Mouse (Mus musculus): ENCODE measurements at regions not wholly inside any gene's neighbourhood (a gene's known extent, or its start where the extent isn't known, plus 50 kb on each side); places are given as distances from the start of the nearest gene placed in this dataset.

DNA sequence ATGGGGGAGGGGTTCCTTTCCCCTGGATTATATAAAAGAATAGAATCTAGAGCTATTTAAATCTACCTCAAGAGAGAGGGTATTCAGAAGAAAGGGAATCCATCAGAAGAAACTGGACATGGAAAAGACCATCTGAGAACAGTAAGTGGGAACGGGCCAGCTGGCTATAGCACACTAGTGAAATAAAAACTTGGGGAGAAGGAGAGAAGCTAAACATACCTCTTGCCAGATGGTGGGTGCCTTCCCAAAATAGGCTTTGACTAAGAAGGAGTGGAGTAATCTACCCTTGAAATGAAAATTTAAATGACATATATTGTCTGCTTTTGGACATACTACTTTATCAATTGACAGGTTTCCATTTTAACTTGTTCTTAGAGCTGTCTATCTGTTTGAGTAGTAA, 657.6 kb downstream of the Inhba start:
- DNase-seq (ENCODE audit: low spot score in 2 of 2), result no peak

DNA sequence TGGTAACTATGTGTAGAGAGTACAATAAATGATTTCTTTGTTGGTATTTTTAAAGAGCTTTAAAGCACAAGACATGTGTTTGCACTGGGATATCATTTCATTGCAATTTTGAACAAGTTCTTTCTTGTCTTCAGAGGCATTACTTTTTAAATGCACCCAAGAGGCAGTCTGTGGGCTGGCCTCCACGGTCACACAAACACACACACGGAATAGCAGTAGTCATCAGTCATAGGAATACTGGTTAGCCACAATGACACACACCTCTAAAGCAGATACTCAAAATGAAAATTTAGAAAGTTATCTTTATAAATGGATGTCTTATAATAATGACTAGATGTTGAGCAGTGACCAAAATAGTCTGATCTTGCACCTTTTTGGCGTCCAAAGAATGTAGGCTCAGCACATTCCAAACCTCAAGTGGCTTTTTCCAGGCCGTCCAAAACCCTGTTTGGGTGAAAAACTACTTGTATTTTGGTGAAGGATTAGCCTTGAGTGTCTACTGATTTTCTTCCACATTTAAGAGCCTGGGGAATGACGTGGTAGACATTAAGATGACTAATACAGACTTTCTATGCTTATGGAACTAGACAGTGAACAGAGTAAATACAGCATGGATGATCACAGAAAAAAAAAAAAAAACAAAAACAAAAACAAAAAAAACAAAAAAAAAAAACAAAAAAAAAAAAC, 658.5 kb downstream of the Inhba start:
- DNase-seq (ENCODE audit: low spot score in 2 of 2), result no peak

DNA sequence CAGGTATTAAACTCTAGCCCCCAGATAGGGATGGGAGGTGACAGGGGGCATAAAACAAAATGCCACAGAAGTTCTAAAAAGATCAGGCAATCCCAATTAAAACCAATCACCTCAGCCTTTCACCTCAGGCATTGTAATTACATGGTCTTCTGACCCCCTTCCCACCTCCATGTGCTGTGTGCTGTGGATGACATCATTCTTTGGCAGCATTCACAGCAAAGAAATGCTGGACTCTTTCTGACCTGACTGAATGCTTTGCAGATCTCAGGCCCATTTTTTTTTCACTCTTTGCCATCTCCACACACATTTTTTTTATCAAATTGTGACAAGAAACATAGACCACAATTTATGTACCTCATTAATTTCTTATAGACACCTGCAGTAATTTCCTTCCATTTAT, 659.1 kb downstream of the Inhba start:
- no peak for DNase-seq (ENCODE audit: low spot score in 2 of 2)

DNA sequence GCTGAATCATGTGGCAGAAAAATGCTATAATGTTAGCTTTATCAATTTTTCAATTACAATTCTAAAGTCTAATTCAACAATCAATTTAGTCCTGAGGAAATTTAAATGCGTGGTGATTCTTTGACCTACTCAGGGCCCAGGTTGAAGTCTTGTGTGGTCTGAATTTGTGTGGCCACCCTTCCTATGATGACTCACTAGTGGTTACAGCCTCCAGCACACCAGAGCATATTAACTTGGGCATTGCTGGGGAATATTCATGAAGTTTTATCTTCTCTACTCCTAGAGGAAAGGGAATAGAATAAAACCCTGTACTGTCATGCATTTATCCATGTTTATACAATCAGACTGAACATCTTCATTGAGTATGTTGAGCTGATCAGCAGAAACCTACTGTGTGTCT, 665.2 kb downstream of the Inhba start:
- no peak for DNase-seq (ENCODE audit: low spot score in 2 of 2)

DNA sequence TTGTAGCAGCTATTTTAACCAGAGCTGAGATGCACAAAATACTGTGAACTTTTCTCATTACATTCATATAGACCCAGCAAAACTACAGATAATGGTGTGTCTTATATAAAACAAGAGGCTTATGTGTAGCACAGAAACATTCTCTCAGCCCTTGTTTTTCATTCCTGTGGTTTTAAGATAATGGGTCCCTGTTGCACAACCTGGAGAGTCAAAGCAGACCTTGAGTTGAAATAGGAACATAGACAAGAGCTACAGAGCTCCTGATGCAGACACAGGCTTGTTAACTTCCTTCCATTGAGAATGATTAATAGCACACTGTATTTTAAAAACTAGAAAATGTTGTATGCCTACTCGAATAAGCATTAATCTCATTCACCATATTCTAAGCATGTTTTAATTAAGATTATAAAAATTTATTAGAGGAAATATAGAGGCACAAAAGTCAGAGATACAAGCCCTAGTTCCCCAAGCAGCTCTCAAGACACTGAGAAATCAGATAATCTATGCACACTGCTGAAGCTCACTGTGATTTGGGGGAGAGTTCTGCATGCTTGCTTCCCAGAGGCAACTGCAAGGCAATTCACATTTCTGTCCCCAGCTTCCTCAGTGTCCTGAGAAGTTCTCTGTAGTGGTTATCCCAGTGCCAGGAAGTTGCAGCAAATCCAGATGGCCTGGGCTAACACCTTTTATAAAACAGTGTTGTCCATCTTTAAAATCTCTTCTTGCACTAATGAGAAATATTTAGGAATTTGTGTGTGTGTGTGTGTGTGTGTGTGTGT, 666.8 kb downstream of the Inhba start:
- DNase-seq (ENCODE audit: low spot score in 2 of 2), result no peak

DNA sequence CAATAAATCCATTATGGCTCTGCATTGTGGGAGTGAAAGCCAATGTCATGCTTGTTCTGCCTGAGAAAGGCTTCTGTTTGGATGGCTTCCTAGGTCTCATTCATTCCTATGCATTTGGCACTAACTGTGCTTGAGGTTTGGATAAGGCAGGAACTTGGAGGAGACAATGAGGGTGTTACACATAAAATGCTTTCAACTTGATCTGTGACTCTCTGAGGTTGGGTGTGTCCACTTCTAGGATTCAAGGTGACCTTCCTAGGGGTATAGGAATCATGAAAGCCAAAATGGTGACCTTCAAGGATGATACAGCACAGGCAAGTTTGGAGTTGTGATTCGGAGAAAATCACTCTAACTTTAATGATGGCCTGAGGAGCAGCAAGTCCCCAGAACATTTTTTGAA, 682.5 kb downstream of the Inhba start:
- DNase-seq (ENCODE audit: low spot score in 2 of 2), result no peak

DNA sequence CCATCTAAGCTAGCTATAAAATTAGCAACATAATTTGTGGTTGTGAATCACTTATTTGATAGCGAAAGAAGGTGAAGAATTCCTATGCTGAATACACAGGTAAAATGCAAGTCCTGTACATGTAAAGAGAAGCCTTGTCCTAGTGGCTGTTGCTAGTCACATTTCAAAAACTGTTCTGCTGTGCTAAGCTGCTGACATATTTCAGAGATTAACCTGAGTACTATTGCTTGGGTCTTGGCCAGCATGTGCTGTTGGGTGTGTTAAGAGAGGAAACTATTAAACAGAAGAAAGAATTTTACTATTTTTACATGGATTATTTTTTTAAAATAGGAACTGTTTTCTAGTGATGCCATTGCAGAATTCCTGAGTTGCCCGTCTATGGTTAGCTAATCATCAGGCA, 689.3 kb downstream of the Inhba start:
- DNase-seq (ENCODE audit: low spot score in 2 of 2), result no peak

DNA sequence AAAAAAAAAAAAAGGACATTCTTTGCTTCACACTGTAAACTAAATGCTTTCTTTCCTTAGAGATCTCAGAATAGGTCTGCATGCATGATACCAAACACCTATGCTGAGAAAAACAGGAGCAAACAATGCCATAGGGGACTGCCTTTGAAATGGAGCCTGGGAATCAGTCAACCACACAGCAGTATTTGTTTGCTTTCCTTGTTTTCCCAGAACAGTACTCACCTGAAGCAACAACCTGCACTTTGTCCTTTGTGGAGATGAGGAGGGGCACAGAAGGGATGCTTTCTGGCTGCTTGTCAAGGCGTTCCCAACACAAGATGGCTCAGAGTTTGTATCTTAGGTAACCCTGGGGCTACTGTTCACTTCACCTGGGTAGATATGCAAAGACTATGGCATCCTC, 690.5 kb downstream of the Inhba start:
- DNase-seq (ENCODE audit: low spot score in 2 of 2), result no peak

DNA sequence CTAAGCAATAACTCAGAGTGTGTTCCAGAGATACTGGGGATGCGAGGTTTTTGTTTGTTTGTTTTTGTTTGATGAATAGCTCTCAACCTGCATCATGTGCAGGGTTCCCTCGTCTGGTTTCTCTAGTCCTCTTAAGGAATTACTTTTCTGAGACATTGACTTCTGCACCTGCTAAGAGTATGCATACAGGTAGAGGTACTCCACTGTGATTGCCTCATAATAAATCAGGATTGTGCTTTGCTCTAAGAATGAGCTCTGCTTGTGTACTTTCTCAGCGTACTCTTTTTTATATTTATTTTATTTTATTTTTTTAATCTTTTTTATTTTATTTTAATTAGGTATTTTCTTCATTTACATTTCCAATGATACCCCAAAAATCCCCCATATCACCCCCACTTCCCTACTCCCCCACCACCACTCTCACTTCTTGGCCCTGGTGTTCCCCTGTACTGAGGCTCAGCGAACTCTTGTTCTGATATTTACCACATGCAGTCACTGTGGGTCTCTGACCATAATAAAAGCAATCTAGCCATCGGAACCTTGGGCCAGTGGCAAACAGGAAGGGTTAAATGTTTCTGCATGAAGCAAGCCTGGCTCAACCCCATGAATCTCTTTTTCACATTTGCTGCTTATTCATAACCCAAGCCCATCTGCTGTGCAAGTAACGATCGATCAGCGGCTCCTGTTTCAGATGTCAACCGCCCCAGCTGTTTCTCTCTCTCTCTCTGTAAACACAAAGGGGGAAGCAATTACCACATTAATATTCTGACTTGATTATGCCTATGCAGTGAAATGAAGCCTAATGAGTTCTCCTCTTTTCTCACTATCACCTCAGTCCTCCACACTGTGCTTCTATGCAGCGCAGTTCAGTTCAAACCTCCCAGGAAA, 693.8 kb downstream of the Inhba start:
- DNase-seq (ENCODE audit: low spot score in 2 of 2), result no peak

DNA sequence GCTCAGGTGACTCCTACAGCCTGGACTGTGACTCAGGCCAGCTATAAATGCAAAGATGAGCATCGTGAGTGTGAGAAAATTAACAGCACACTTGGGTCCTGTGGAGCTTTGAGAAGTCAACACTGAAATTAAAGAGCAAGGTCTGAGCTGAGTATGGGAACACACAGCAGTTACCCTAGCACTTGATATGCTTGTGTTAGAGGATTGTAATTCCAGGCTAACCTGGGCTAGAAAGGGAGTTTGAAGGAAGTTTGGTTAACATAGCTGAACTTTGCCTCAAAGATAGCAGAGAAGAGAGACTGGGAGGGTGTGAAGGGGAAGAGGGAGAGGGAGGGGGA, 694.4 kb downstream of the Inhba start:
- no peak for DNase-seq (ENCODE audit: low spot score in 2 of 2)

DNA sequence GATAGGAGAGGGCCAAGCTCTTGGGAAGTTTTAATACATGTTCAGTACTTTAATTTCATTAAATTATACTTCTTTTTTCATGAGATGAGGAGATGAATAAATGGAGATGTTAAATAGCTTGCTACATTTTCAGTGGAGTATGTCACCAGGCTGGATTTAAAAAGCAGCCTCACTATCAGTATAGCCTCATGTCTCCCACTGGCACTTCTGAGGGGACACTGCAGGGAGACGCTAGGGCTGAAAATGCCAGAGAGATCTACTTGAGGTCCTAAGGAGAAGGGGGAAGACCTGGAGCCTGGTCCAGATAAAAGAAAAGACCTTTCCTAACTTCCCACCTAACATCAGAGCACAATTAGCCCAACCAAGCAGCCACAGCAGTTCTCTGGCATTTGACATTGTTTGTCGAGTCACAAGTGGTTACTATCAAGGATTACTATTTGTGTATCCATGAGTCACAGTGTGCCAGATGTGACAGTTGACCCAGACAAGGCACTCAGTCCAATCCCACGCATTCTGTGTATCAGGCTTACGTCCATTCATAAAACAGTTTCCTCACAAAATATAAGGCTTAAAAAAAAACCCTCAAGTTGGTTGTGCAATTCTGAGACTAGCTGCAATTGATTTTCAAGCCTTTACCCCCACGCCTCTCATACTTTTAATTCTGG, 703.8 kb downstream of the Inhba start:
- peak in 1 of 2 experiments; percentile 5 for DNase-seq (ENCODE audit: low spot score in 2 of 2)

DNA sequence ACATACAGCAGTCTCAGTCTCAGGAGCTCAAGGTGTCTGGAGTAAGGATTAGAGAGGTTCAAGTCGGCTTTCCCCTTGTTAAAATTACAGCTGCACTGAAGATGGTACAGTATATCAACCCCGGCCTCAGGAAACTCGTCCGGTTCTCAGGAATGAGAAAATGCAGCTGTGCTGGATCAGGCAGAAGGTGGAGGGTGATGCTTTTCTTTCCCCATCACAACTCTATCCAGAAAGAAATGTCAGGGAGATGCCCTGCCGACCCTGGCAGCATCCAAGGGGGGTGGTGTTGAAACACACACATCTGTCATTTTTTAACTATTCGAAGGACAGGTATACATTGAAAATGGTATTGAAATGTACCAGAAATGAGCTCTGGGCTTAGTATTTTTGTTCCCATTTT, 704.7 kb downstream of the Inhba start:
- no peak for DNase-seq (ENCODE audit: low spot score in 2 of 2)

DNA sequence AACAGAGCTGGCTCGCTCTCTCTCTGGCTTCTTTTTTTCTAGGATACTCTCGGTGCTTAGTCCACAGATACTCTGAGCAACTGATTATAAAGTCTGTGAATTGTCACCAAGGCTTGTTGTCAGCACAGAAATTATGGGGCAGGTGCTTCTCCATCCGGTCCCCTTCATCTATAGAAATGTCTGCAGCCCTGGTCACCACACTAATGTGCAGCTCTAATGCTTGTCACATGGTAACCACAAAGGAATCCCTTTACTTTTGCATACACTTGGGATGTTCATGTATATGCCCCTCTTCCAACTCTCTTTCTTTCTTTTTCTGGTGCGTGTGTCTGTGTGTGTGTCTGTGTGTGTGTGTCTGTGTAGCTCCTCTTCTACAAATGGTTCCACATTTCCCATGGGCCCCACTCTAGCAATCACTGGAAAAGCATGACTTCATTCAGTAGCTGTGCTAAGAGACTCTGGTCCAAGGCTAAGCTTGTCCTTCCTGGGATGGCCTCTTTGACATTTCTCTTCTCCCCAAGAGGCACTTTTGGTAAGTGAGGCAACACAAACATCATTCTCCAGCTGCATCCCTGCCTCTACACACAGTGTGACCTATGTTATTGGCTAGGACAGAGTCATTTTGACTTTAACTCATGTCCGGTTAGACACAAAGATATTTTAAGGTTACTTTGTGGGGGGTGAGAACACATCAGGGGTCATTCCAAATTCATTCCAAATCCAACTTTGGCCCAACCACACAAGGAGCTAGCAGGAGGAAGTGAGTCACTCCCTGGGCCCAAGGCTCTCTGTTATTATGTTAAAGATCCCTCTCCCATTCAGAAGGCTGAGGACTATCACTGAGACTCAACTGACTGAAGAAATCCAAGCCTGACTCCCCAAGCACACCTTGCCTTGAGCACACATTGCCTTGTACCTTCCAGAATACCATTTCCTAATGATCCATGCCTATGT, 705.4 kb downstream of the Inhba start:
- no peak for DNase-seq (ENCODE audit: low spot score in 2 of 2)

DNA sequence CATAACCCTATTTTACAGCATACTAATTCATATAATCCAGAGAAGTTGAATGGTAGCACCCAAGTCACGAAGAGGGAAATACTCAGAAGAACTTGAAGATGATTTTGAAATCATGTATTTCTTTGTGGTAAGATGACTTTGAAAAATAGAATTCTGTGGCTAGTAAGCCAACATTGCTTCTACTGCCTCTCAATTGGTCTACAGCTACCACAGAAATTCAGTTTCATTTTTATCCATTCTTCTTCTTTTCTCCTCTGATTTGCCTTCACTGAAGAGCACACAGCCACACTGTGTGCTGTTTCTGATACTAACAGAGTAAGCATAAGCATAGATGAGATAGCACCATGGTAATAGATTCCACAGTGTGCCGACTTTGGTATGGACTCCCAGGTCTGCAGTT, 708.4 kb downstream of the Inhba start:
- no peak for DNase-seq (ENCODE audit: low spot score in 2 of 2)

DNA sequence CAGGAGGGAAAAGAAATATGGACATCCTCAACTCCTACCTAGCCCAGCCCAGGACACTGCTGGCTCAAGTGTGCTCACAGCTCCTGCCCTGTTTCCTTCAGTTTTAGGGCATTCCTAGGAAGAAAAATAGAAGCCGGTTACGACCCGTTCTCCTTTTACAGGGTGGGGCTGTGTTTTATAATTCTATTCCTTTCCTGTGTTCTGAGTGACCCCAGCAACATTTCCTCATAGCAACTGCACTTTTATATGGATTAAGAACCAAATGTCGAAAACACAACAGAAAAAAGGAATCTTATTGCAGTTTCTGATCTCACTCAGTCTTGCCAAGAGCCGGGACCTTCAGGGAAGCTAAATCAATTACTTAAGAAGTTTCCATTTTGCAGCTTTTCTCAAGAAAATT, 713.7 kb downstream of the Inhba start:
- DNase-seq (ENCODE audit: low spot score in 2 of 2), result no peak

DNA sequence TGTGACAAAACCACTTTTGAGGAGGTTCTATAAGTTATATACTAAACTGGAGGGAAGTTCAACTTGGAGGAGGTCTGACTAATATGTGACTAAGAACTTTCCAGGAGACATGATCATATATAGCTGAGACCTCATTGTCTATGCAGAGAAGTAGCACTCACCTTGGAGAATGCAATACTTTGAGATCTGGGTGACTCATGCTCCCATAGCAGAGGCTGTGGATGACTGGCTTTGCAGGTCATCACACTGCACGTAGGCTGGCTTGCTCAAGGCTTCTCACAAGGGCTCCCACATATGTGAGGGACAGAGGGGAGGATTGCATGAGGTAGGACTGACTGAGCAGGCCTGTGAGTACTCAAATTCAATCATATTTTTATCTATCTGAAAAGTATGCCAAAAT, 726.7 kb downstream of the Inhba start:
- DNase-seq (ENCODE audit: low spot score in 2 of 2), result no peak

DNA sequence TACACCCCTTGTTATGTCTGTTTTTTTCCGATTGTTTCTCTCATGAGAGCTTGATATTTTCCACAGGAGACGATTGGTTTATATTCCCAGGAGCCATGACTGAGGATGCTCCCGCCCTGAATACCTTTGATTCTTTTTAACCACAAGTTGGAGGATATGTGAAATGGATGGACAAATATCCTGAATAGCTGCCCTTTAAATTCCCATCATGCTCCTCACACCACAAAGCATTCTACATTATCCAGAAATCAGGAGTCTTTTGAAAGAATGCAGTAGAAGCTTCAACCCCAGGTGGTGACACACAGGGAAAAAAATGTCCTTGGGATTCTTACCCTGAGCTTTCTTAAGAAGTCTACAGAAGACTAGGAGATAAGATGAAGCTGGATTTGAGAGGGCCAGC, 727.9 kb downstream of the Inhba start:
- no peak for DNase-seq (ENCODE audit: low spot score in 2 of 2)

DNA sequence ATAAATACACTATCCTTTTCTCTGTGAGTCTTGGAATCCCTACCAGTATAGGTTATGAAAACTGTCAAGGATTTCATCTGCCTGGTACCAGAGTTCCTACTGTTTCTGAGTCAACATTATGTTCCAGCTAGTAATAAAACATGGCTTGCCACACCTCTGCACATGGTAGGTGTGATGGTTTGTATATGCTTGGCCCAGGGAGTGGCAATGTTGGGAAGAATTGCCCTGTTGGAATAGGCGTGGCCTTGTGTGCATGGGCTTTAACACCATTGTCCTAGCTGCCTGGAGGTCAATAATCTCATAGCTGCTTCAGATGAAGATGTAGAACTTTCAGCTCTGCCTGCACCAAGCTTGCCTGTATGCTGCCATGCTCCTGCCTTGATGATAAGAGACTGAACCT, 732.6 kb downstream of the Inhba start:
- DNase-seq (ENCODE audit: low spot score in 2 of 2), result no peak

DNA sequence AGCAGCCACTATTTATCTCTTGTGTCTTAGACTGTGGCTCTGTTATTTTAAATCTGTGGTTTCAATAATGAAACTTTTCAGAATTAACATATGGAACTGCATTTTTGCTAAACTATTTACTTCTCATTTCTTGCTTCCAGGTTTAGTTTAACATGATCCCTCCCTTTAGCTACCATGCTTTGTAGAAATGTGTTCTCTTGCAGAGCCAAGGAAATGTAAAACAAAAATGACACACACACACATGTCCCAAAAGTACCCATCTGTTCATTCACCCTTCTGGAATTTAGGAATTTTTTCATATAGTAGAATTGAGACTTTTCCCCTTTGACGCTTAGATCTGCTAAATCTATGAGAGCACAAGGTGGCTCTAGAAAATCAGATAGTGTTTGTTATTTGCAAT, 734.0 kb downstream of the Inhba start:
- DNase-seq (ENCODE audit: low spot score in 2 of 2), result no peak

DNA sequence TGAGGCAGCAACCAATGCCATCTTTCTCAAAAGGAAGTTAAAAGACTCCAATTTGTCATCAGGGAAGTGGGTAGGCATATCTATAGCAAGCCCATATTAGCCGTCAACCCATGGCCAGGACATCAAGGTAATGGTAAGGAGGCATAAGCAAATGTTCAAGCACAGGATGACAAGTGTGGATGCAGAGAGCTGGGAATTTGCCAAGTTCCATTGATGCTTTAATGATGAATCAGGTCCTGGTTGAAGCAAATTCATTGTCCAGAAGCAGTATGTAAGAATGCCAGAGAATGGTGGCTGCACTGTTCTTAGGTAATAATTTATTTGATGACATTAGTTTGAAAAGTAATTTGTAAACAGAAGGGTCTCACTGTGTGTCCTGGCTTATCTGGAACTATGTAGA, 734.8 kb downstream of the Inhba start:
- DNase-seq (ENCODE audit: low spot score in 2 of 2), result no peak

DNA sequence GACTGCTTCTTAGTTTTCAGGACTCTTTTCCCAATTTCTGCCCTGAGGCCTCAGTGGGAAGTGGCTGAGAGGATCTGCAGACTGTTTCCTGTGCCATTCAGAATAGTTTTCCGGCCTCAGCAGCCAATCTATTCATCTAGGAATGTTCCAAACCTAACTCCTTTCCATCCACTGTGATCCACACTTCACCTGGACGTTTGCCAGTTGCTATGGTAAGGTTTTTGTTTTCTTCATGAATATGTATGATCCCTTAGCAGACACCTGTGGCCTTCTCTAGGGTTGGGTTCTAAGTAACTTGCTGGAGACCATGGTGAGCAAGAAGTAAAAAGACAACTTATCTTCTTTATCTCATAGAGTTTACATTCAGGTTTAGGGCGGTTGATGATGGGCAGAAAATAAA, 744.6 kb downstream of the Inhba start:
- DNase-seq (ENCODE audit: low spot score in 2 of 2), result no peak
